Mouse (Mus musculus): ENCODE data around the gene Klrd1.
"Not testable (repeated sequence)": the region's sequence is repeated elsewhere in the genome, so short reads cannot be mapped to it uniquely, and the experiment has no call there.

The Klrd1 gene

DNA sequence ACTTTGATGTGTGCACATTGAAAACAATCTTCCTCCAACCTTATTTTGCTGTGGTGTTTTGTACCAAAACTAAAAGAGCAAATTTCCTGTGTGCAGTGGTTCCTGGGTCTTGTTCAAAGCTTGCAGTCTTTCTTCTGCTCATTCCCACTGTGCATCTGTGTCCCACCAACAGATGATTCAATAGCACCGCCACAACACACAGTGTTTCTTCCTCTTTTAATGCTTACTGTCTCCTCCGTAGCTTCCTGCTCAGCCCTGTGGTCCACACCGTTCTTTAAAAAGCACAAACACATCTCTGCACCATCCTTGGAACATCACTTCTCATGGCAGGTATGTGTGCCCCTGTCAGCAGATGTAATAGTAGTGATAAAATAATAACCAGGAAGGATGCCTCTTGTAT lies at the start of gene Klrd1:
Klrd1 (plus strand) TSS at position 275 of the 400 bp plus-strand sequence.
- DNase-seq, result no peak

DNA sequence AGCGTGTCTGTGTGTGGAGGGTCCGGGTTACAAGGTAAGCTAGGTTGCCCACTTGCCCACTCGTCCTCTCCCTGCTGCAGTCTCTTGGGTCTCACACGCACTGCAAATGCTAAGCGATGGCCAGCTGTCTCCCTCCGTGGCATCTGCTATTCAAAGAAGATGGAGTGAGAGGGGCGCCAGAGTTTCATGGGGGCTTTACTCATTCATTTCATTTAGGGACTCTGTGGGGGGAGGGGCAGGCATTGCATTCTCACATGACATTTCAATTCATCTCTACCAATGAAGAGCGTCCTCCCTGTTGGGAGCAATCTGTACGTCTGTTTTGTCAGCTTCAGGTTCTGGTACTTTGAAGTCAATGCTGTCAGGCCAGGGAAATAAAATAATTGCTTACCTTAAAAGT lies 49.7 kb upstream of the Klrd1 start:
- no peak for DNase-seq

DNA sequence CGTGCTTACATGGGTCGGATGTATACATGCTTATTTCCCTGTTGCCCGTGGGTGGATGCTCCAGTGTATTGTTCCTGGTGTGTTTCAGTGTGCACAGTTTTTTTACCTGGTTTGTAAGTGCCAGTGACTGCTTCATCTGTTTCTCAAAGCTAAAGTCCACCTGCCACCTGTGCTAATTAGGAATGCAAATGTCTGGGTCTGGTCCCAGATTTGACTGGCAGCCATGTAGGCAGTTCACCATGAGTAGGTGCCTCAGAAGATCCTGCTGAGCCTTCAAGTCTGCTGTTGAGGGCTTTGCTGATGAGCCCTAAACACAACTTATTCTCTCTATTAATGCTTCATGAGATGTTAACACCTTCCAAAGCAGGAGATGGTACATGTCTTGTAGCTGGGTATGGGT lies 49.0 kb upstream of the Klrd1 start:
- DNase-seq, result no peak

DNA sequence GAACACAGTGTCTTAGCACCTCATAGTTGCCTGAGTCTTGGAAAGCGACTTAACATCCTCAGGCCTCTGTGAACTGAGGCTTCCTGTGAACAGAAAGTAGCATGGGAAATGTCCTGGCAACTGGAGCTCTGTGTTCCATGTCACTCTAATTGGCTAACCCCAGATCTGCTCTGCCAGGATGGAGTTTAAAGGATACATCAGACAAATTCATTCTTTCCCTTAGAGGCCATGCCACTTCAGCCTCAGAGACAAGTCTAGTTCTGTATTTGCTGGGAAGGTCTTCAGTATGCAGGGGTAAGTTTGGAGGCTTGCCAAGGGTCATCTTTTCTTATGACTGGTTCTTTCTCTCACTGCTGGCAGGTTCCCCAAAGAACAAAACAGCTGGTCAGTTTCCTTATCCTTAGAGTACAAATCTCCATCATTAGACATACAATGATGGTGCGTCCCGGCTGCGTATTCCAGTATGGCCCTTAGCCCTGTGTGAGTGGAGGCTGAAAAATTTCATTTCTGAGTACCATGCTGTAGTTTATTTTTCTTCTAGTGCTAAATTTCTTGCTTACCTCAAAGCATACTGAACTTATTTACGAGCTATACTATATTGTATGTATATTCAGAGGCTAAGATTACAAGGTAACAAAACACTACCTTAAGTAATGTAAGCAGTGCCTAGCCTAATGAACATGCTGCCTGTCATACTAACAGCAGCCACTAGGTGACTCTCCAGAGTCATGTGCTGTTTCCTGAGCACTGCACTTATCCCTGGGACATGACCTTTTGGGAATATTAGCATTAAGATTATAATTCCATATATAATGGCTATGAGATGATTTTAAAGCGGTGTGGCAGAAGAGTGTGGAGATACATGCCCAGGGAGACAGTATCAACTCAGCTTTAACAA lies 47.6 kb upstream of the Klrd1 start:
- DNase-seq, result peak; percentile 84

DNA sequence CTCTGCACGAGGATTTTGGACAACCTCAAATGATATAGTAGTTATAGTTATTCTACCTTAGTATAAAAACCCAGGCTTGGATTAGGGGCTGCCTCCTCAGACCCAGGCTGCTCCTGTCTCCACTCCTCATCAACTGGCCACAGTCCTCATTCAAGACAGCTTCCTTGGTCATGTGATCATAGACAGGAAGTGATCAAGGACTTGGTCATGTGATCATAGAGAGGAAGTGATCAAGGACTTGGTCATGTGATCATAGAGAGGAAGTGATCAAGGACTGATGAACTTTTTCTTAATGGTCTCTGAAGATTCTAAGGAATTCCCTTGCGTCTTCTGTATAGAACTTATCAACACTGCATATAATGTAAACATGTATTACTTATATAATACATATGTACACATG lies 44.3 kb upstream of the Klrd1 start:
- no peak for DNase-seq

DNA sequence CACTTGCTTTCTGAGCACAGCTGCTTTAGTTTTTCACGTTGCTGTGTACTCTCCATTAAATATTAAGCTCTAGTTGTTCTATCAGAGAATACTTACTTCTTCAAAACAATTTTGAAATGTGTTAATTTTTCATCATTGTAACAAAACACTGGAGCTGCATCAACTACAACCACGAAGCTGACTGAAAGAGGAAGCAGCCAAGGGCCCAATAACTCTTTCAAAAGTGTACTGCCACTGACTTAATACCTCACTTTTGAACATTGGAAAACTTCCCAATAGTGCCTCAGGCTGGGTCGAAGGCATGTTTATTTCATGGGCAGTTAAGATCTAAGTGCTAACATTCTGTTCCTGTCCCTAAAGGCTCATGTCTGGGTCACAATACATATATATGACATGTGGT lies 43.6 kb upstream of the Klrd1 start:
- DNase-seq, result no peak

DNA sequence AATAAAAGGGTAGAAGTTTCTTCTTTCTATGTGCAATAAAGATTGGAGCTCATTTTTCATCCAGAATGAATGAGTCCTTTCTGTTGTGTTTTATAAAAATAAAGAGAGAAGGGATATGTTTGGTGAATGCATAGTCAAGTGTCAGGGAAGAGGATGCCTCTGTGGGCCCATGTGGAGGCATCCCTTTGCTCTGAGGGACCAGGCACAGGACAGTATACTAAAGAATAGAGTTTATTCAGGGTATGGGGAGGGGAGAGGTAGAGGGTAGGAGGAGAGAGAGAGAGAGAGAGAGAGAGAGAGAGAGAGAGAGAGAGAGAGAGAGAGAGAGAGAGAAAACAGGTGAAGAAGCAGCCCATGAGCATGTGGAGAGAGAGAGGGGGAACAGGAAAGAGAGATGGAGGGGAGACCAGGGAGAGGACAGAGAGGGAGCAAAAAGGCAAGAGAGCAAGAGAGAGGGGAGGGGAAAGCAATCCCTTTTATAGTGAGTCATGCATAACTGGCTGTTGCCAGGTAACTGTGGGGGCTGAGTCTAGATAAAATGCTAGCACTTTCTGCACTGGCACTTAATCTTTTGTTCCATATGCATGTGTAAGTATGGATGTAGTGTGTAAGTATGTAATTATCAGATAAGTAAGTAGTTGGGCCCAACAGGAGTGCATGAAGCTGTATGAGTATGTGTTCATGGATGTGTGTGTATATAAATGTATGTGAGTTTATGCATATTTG lies 34.1 kb upstream of the Klrd1 start:
- no peak for DNase-seq

DNA sequence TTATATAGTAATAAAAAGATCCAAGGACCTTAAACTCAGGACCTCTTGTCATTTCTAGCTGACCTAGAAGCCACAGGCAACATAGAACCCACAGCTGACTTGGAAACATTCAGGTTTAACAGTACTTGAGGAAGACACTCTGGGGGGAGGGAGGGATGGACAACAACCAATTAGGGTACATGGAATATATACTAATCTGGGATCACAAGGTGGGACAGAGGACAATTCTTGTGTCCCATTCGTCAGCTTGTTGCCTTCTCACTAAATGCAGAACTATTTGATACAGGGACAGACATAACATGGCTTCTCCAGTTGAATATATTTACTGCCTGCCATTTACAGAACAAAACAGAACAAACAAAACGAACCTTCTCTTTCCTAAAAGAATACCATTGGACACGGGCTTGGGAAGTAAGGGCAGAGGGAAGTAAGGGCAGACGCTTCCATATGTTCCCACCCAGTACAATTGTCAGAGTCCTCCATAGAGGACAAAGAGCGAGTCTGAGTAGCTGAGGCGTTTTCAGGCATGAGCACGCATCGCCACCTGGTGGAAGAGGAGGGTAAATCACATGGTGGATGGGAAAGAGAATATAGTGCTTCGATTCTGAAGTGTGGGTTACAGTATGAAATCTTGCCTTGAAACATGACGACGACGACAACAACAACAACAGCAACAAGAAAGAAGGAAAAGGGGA lies 32.5 kb upstream of the Klrd1 start:
- DNase-seq, result peak; percentile 85

DNA sequence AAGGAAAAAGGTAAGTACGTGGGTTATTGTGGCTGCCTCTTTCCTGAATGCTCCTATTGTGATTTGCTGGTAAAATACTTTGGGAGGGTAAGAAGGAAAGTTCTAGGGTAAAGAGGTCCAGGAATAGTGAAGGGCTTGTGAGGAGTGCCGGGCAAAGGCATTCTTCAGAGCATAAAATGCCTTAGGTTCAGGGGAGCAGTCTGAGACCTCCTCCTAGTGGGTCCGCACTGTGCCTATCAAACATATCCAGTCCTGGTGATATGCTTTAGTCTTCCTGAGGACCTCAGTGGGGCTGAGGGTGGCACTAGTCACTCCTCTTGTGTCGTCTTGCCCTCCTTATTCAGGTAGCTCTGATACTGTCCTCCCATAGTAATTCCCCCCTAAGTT lies 31.9 kb upstream of the Klrd1 start:
- no peak for DNase-seq

DNA sequence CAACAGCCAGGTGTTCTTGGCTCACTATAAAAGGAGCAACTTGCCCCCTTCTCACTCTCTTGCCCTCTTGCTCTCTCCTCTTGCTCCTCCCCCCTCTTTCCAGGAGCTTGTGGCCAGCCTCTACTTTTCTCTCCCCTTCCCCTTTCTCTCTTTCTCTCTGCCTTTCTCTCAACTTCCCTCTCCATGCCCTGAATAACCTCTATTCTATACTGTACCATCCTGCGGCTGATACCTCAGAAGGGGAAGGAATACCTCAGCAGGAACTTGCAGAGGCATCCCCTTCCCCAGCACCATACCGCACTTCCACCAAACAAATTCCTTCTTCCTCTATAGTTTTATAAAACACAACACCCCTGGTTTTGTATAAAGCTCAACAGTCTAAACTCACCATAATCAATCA lies 26.3 kb upstream of the Klrd1 start:
- no peak for DNase-seq

DNA sequence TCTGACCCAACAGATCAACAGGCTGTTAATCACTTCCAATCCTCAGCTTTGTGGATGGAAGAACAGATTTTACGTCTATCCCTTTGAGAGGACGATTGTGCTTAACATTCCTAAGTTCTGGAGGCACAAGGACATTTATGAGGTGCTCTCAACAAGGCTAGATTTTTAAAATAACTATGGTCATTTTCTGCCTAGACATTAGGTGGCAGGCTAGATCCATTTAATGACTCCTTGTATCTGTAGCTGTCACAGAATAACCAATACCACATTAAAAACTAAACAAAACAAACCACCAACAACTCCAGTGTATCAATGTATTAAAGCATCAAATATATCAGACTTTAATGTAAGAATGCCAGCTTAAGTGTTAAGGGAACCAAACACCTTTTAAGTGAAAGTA lies 16.3 kb upstream of the Klrd1 start:
- DNase-seq, result no peak

DNA sequence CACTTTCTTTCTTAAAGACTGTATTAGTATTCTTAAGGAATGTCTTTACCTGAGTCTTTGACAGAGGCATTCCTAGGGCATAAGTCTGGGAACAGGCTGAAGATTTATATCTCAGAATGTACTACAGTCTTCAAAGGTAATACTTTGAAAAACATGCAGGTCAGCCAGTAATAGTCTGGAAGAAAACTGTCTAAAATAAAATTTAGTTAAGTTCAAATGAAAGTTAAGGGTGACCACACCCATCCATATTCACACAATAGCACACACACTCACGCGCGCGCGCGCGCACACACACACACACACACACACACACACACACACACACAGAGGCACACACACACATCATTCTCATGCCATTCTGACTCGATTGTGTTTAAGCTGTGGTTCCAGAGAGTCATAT lies 14.0 kb upstream of the Klrd1 start, which contains the start of gene Klre1:
Klre1 (plus strand) TSS at position 301 of the 400 bp plus-strand sequence.
- DNase-seq, result no peak

DNA sequence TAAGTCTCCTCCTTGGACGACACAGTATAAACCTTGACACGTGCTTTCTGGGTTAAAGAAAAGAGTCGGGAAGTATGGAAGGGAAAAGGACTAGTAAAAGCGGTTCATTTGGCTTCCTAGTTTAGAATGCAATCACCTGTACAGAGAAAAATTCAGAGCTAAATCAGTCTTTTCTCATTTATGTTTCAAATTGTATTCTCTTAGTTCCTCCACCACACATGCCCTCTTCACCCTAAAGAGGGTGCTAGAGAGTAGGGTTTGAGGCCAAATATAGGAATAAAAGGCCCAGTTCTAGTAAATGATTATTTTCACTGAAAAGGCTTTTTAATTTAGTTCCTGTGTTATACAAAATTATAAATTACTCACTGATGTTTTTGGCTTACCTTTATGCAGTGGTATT lies 10.3 kb upstream of the Klrd1 start:
- peak; percentile 5 for DNase-seq

DNA sequence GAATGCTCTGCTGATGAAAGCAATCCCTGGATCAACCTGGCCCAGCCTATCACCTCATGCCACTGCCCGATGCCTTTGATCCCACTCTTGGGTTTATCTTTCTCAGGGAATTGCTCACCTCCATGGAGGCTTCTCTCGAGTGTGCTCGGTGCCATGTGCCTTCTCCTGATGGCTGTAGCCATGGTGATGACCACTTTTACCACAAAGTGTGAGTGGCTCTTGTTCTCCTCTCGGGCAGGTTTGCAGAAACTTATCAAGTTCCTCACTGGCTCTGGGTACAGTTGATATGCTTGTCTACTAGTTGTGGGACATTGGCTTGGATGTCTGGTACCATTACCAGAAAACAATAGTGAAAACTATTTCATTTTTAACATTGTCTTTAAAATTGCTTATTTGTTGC lies 9.7 kb upstream of the Klrd1 start:
- DNase-seq, result no peak

DNA sequence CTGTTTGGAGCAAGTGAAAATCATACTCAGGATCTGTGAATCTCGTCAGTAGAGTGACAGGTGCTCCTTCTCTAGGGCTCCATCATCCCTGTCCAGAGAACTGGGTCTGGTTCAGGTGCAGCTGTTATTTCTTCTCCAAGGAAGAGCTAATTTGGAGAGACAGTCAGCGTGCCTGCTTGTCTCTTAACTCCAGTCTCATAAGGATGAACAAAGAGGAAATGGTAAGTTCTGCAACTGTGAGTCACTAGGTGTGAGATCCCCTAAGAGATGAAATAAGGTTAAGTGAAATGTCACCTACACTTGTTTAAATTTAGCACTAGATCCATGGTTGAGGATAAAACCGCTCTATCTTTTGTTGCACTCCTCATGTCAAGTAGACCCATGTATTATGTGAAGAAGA lies 8.6 kb upstream of the Klrd1 start:
- DNase-seq, result no peak

DNA sequence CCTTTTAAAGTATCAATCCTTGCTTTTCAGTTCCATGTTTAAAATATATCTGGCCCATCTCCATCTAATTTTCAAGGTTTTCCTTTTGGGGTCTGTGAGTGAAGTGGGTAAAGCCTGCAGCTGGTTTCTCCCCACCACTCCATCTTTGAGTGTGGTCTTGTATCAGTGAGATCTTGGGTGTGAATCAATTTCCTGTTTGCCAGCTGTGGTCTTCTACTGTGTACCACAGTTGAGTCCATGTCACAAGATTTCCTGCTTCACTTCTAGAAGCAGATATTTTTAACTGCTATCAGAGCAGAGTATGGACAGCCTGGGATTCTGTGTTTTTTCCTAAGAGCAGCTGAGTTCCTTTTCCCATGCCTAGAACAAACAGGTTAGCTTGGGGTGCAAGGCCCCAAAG lies 16.8 kb downstream of the Klrd1 start:
- no peak for DNase-seq

DNA sequence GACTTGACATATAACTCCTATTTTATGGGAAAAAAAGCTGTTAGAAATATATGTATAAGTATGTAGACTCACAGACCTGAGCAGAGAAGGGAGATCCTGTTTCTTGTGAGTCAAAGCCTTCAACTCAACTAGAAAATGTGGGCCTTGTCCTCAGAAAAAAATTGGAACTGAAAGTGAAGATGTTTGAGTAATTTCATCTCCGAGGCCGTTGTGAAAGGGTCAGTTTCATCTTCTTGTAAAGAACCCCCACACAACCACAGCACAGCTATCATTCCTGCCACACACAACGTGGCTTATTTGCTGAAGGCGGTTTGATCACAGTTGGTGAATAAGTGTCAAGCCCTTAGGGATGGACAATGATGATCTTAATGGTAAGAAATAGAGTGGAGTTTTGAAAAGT lies 32.2 kb downstream of the Klrd1 start, which contains the start of gene Klrk1:
Klrk1 (minus strand) TSS at position 130 of the 400 bp plus-strand sequence.
- no peak for DNase-seq

DNA sequence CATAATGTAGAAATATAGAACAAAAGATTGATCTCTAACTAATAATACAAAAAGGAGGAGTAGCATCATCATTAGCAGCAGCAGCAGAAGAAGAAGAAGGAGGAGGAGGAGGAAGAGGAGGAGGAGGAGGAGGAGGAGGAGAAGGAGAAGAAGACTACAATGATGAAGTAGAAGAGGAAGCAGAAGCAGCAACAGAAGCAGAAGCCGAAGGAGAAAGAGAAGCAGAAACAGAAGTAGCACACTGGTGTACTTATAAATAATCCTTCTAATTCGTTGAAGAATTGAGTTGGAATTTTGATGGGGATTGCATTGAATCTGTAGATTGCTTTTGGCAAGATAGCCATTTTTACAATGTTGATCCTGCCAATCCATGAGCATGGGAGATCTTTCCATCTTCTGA lies 39.5 kb downstream of the Klrd1 start:
- DNase-seq, result not testable (repeated sequence)

DNA sequence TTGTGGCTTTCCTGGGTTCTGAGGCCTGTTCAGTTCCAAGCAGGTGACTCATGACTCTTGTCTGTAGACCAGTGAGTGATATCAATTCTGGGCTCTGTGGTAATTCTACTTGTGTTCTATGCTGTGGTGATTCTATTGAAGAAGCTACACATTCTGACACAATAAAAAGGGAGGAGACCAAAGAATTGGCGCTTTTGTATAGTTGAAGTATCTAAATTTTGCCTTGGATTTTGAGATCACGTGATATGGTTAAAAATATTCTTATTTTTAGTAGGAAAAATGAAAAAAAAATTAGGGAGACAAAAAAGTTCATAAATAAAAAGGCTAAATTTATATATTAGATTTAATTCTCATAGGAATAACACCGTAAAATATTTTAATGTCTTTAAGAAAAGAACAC lies 51.7 kb downstream of the Klrd1 start, which contains the start of gene Klrc3:
Klrc3 (minus strand) TSS at position 101 of the 400 bp plus-strand sequence.
- not testable (repeated sequence) for DNase-seq

DNA sequence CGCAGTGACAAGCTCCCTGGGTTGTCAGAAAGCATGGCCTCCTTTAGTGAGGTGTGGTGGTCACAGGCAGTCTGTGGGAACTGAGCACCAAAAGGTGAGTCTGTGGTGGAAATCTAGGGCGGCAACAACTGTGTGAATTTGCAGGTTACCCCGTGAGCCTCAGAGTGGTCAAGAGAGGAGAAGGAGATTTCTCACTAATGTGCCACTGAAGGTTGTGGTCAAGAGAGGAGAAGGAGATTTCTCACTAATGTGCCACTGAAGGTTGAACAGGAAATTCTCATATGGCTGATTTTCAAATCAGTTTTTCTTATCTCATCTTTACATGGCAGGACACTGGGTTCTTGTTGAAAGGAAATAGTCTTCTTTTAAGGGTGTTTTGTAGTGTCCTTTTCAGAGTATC lies 52.5 kb downstream of the Klrd1 start:
- not testable (repeated sequence) for DNase-seq

Data from kidney, postnatal 10 days (tissue).